Mouse (Mus musculus): ENCODE measurements around the gene Zfp69.

GRCm38 (mm10) chr4:120993025-120993424, 41.5 kb upstream of the Zfp69 start:
- TF ChIP-seq CTCF (IDR thresholded peaks at IDR 0.05; ENCODE audit: low read depth, low read length) (no peak), GATA1 (IDR thresholded peaks at IDR 0.05; ENCODE audit: borderline replicate concordance, low read length) (no peak), POLR2AphosphoS5 (IDR thresholded peaks at IDR 0.05; ENCODE audit: insufficient replicate concordance, low read depth, low read length) (no peak)
